In genomic region chr1:158669971-158670592, GRCm38 (mm10) we compare ENCODE assay signal across 9 mouse cellular contexts.
DNase-seq lines count a peak whose midpoint lies in the region; ATAC-seq and TF ChIP-seq lines count a peak whose summit lies in the region.
"Had no signal": no experiment of that assay in that cellular context is flagged by ENCODE, and none has a peak within 500 bp of the region (broad histone marks: within the 10 kb centered on the region; RNA-seq: fewer than 3 reads in every experiment).

No protein-coding gene starts in this region.

- H3K27me3 ChIP-seq in heart, embryonic 16.5 days (ENCODE audit: control insufficient read depth, insufficient read depth, low read length): no peaks in the 10 kb centered on the region
- H3K27me3 ChIP-seq in lung, embryonic 14.5 days (ENCODE audit: insufficient read depth, low read length): no peaks in the 10 kb centered on the region

- H3K4me2 ChIP-seq in heart, embryonic 16.5 days (ENCODE audit: low read depth, low read length): no peak overlapping the region
- no peak overlapping the region for H3K4me2 ChIP-seq in lung, embryonic 14.5 days

- peak; percentile 69 for ATAC-seq in heart, embryonic 16.5 days (replicated peaks; ENCODE audit: extremely low read depth, insufficient read depth, low FRiP score)
- ATAC-seq in lung, embryonic 14.5 days (ENCODE audit: insufficient read depth): peak; percentile 94

- H3K9ac ChIP-seq in heart, embryonic 16.5 days (ENCODE audit: low read length): no peak overlapping the region
- H3K9ac ChIP-seq in lung, embryonic 14.5 days: no peak overlapping the region

- peak; percentile 2 to 17 for DNase-seq in B cell, adult 2 months
- DNase-seq in adrenal gland, adult 2 months: peak; percentile 60
- peak; percentile 79 for DNase-seq in embryo, embryonic 11 days
- DNase-seq in kidney, postnatal 14 days: peak; percentile 57
- peak; percentile 90 for DNase-seq in lung, embryonic 14.5 days
- DNase-seq in ovary, postnatal 36 days (ENCODE audit: low spot score): peak; percentile 46
- peak; percentile 40 to 46 for DNase-seq in urinary bladder, postnatal 36 days (ENCODE audit: low spot score in 2 of 2)

- H3K4me1 ChIP-seq in heart, embryonic 16.5 days (ENCODE audit: control insufficient read depth, insufficient read depth, low read length): no peaks in the 10 kb centered on the region
- no peaks in the 10 kb centered on the region for H3K4me1 ChIP-seq in lung, embryonic 14.5 days (ENCODE audit: insufficient read depth)

- H3K36me3 ChIP-seq in heart, embryonic 16.5 days (ENCODE audit: control insufficient read depth, insufficient read depth): no peaks in the 10 kb centered on the region
- no peaks in the 10 kb centered on the region for H3K36me3 ChIP-seq in lung, embryonic 14.5 days (ENCODE audit: insufficient read depth)

- no peak overlapping the region for H3K27ac ChIP-seq in heart, embryonic 16.5 days (ENCODE audit: low read length)
- no peak overlapping the region for H3K27ac ChIP-seq in lung, embryonic 14.5 days (ENCODE audit: low read depth)

- peak; percentile 86 for TF ChIP-seq CTCF in lung, embryonic 14.5 days (IDR thresholded peaks at IDR 0.05; ENCODE audit: low read depth)

- H3K4me3 ChIP-seq in heart, embryonic 16.5 days (ENCODE audit: low read length): no peak overlapping the region
- no peak overlapping the region for H3K4me3 ChIP-seq in lung, embryonic 14.5 days (ENCODE audit: low read depth, low read length)
- H3K4me3 ChIP-seq: erythroblast, embryonic 14.5 days had no signal

- WGBS in heart, embryonic 16.5 days: 40% methylated on average over 3 of the region's 3 CpGs
- 38% methylated on average over 3 of the region's 3 CpGs for WGBS in lung, embryonic 14.5 days

- no peaks in the 10 kb centered on the region for H3K9me3 ChIP-seq in heart, embryonic 16.5 days (replicated peaks; ENCODE audit: control insufficient read depth, low read length)
- no peaks in the 10 kb centered on the region for H3K9me3 ChIP-seq in lung, embryonic 14.5 days (ENCODE audit: low read depth, low read length)

Comparison
In these comparisons a context has a peak if more than half of its experiments do, and no peak if none do; other contexts are left out.
1. DNase-seq: peak in every context shown above with its lines; median percentile 90 in lung, embryonic 14.5 days; 79 in embryo, embryonic 11 days; 60 in adrenal gland, adult 2 months; 57 in kidney, postnatal 14 days; 46 in ovary, postnatal 36 days; 43 in urinary bladder, postnatal 36 days; 10 in B cell, adult 2 months.